Mouse (Mus musculus): ENCODE data around the gene Zfp605.
"Not testable (repeated sequence)": the region's sequence is repeated elsewhere in the genome, so short reads cannot be mapped to it uniquely, and the experiment has no call there.

Gene Zfp605

DNA sequence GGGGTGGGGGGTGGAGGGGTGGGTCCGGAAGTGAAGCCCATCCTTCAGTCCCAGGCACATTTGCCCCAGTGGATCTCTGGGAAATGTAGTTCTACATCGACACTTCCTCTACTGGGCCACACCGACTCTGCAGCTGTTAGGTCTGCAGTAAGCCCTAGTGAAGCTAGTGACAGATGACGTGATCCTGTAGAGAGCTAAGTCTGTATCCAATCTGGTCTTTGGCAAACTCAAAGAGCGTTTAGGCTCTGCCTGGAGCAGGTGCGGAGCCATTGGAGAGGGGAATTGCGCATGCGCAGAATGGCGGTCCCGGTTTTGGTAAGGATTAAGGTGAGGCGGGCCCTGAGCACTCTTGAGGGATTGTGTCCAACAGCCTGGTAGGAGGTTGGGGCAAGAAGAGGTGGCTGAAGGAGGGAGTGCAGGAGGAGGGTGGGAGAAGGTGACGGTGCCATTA is at the start of gene Zfp605:
TSS of gene Zfp605 (plus strand) at position 102 of the 451 bp plus-strand sequence.
- DNase-seq (ENCODE audit: low read depth, low spot score): peak; percentile 72

DNA sequence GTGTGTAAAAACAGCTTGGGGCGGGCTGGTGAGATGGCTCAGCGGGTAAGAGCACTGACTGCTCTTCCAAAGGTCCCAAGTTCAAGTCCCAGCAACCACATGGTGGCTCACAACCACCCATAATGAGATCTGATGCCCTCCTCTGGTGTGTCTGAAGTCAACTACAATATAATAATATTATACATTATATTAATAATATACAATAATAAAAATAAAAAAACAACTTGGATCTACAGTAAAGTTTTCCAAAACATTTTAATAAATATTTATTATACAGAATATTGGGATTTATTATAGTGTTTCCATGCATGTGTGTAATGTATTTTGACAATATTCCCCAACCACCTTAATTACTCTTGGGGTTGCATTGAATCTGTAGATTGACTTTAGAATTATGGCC is 37.5 kb upstream of the Zfp605 start, which contains the start of gene Gm17655:
TSS of gene Gm17655 (minus strand) at position 101 of the 400 bp plus-strand sequence.
- not testable (repeated sequence) for DNase-seq (ENCODE audit: low read depth, low spot score)

DNA sequence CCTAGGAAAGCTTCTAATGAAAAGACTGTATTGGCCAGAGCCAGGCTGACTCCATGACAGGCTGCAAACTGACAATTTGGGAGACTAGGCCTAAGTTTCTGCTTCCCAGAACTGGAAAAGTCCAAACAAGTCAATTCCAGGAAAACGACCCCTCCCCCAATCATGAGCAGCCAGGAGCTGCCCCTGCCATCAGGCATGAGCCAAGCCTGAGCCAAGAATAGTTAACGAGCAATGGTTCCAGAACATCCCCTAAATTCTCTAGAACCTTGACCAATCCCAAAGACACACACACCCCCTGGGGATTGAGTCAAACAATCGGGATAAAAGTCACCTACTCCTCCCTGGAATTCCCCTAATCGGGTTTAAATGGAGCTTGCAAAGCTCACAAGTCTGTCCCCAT is 26.9 kb upstream of the Zfp605 start:
- no peak for DNase-seq (ENCODE audit: low read depth, low spot score)

DNA sequence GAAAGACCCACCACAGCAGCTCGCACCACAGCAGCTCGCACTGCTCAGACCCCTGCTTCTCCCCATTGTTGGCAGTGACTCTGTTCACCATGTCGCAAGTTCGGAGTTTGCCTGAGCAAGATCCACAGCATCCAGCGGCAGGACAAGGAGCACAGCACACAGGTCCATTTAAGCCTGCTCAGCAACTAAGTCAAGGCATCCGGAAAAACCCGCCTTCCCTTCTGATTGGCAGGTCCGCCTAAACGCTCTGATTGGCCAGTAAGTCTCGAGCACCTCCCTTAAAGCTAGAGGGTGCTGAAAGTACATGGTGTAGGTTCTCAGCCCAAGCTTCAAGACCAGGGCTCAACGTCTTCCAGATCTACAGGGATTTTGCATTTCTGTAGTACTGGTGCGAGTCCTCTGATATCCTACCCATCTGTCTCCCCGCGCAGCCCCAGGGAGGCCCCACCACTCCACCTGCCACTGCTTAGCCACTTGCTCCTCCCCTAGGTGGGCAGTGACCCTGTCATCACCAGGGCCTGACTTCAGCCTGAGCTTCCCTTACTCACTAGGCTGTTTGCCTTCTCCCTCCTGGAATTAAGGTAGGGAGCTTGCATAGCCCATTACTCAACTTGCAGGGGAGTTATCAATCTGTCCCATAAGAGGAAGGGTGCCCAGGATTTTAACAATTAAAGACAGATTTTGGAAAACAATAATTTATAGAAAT is 23.6 kb upstream of the Zfp605 start:
- no peak for DNase-seq (ENCODE audit: low read depth, low spot score)

DNA sequence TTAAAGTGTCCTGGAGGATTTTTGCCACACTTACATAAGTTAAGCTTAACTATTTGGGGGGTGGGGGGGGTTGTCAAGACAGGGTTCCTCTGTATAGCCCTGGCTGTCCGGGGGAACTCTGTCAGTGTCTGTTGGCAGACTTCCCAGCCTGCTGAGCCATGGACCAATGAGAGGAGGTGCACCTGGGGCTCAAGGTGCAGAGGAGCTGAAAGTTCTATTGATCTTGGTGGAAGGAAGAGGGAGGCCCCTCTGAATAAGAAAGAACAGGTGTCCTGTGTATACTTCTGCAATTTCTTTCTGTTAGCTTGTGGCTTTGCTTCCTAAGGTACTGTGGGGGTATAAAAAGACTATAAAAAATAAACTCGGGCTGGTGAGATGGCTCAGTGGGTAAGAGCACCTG is 18.3 kb upstream of the Zfp605 start:
- DNase-seq (ENCODE audit: low read depth, low spot score): no peak

DNA sequence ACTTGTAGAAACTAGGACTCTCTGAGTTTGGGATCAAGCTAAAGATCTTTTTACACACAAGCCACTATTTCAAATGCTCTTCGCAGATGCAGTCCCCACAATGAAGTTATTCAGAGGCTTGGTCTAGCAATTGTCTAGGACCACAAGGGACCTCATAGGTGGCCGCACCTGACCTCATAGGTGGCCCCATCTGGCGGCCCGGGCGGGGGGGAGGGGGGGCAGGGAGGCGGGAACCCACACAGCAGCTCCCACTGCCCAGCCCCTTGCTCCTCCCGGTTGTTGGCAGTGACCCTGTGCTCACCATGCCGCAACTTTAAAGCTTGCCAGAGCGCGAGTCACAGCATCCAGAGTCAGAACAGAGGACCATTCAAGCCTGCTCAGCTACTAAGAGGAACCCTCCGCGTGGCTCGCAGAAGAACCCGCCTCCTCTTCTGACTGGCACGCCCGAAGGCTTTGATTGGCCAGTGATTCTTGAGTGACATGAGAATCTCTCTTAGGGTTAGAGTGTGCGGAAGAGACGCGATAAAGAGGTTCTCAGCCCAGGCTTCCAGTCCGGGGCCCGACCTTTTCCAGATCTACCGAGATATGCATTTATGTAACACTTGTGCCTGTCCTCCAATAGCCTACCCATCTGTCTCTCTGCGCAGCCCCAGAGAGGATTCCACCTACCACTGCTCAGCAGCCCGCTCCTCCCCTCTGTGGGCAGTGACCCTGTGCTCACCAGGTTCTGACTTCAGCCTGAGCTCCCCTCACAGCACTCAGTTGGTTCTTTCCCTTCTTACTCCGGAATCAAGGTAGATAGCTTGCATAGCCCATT is 15.7 kb upstream of the Zfp605 start, which contains the start of gene Gm35315:
TSS of gene Gm35315 (minus strand) at position 391 of the 817 bp plus-strand sequence.
- peak; percentile 79 for DNase-seq (ENCODE audit: low read depth, low spot score)

DNA sequence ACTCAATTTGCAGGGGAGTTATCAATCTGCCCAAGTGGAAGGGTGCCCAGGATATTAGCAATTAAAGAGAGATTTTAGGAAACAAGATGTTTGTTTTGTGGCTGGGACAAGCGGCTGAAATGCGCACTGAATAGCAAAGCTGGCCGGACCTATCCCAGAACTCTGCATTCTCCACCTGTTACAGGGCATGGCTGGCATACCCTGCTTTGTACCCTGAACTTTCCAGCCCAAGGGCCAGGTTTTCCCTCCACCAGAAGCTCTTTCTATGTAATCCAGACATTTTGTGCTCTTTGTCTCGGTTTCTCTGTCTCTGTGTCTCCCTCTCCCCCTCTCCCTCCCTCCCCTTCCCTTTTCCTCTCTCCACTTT is 15.1 kb upstream of the Zfp605 start:
- no peak for DNase-seq (ENCODE audit: low read depth, low spot score)

DNA sequence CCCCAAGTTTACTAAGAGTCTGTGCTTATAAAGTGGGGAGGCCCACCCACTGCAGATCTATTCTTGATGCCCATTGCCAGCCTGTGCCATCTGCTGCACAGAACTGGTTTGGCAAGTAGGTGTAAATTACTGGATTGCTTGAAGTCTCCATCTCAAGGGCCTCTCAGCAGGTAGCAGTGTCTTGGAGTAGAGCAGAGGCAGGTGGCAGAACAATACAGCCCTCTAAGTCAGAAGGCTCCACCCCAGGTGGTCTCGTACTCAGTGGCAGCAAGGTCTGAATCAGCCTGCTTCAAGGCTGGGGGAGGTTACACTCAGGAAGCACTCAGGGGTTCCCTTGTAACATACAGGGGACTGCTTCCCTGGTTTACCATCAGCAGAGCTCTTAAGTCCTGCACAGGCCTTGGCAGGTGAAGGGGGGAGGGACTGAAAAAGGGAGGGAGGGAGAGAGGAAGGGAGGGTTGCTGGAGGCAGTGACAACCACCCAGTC is 10.9 kb upstream of the Zfp605 start:
- DNase-seq (ENCODE audit: low read depth, low spot score): peak; percentile 68

DNA sequence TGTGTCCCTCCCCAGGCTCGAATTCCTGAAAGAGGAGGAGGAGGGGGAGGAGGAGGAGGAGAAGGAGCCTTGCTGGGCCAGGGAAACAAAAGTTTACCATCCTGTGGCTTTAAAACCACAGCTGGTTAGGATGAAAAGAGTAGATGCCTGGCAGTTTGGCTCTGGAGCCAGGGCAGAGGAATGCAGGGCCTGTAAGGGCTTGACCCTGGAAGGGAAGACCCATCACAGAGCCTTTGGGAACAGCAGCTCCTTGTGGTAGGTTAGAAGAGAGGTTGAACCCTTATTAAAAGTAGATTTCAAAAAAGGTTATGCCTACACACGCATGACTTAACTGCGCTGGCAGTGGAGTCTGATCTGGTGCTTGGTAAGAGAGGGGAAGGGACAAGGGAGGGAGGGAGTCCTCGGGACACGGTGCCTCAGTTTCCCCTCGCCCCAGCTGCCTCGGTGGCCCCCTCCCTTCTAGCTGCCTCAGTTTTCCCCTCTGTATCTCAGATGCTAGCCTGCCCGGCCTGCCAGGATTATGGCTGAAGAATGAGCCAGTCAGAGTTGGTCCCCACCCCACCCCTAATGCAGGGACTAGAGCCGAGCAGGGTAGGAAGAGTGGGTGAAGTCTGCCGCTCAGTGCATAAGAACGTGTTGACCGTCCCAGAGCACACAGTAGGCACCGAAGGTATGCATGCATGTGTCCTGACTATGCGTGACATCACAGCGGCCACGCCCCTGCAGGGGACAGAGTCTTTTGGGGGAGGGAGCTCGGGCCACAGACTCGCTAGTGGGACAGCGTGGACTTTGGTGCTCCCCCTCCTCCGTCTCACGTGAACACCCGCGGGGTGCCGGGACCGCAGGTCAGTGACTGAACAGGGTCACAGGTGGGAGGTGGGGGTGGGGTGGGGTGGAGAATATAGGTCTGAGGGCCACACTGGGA is 10.0 kb upstream of the Zfp605 start, which contains the start of gene Plcxd1:
TSS of gene Plcxd1 (plus strand) at position 314 of the 925 bp plus-strand sequence.
- DNase-seq (ENCODE audit: low read depth, low spot score): no peak

DNA sequence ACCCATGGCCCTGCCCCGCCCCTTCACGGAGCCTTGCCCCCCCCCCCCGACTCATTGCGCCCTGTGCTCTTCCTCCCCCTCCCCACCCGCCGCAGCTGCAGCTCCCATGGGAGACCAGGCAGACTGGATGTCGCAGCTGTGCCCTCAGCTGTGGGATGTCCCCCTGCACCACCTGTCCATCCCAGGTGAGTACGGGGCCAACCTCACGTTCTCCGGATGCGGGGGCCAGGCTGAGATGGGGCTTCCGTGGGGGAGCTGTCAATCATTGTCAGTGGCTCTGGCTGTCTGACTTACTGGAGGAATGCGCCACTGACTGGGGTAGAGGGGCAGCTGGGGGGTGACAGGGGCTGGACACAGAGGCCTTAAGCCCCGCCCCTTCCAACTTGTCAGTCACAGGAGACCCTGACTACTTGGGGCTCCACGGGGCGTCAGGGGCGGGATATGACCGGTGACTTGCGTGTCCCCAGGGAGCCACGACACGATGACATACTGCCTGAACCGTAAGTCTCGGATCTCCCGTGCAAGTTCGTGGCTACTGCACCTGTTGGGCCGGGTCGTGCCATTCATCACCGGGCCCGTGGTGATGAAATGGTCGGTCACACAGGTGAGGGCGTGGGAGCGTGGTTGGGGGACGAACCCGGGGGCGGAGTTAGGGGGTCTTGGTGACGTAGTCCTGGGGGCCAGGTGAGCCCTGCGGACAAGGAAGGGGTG is 8.8 kb upstream of the Zfp605 start:
- no peak for DNase-seq (ENCODE audit: low read depth, low spot score)

DNA sequence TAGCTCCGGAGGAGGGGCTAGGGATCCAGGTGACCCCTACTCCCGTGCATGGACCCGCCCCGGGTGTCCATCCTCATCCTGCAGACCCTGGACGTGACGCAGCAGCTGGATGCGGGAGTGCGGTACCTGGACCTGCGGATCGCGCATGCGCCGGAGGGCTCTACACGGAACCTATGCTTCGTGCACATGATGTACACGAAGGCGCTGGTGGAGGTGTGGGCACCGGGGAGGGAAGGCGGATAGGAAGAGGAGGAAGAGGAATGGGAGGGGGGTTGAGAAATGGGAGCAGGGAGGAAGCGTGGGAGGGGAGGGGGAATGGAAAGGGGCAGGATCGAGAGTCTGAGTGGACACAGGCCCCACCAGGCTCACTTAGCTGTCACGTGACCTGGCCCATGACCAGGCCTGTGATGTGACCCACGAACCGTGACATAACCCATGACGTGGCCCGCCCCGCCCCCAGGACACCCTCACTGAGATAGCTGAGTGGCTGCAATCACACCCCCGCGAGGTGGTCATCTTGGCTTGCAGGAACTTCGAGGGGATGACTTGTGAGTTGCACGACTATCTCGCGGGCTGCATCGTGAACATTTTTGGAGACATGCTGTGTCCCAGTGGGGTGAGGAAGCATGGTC is 8.1 kb upstream of the Zfp605 start:
- DNase-seq (ENCODE audit: low read depth, low spot score): no peak

DNA sequence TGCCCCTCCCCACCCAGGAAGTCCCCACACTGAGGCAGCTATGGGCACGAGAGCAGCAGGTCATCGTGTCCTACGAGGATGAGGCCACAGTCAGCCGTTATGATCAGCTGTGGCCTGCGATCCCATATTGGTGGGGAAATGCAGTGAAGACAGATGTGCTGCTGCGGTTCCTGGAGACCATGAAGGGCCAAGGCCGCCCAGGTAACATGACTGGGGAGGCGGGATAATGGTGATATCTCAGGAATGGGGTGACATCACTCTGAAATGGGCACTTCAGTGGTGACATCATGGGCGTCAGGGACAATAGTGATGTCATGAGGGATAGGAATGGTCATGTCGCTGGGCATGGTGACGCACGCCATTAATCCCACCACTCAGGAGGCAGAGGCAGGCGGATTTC is 7.5 kb upstream of the Zfp605 start:
- DNase-seq (ENCODE audit: low read depth, low spot score): no peak

DNA sequence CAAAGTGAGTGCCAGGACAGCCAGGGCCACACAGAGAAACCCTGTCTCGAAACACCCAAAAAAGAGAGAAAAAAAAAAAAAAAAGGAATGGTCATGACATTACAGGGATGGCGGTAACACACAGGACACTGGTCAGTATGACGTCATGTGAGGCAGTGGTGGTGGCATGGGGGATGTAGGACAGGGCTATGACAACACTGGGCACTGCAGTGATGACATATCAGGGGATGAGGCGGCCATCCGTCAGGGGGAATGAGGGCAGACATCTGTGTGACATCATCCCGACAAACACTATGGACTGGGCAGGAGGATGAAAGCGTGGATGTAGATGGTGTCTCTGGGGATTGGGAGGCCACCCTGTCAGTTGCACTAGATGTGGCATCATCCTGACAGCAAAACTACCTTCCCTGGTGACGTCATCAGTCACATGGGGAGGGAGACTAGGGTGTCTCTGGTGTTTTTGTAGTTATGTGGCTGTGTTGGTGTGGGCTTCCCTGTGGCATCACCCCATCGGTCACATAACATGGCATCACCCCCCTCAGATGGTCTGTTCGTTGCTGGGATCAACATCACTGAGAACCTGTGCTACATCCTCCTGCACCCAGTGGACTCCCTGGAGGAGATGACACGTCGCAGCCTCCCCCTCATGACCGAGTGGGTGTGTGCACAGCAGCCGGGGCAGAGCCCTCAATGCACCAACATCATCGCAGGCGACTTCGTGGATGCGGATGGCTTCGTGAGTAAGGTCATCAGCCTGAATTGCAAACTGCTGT is 6.9 kb upstream of the Zfp605 start:
- no peak for DNase-seq (ENCODE audit: low read depth, low spot score)

DNA sequence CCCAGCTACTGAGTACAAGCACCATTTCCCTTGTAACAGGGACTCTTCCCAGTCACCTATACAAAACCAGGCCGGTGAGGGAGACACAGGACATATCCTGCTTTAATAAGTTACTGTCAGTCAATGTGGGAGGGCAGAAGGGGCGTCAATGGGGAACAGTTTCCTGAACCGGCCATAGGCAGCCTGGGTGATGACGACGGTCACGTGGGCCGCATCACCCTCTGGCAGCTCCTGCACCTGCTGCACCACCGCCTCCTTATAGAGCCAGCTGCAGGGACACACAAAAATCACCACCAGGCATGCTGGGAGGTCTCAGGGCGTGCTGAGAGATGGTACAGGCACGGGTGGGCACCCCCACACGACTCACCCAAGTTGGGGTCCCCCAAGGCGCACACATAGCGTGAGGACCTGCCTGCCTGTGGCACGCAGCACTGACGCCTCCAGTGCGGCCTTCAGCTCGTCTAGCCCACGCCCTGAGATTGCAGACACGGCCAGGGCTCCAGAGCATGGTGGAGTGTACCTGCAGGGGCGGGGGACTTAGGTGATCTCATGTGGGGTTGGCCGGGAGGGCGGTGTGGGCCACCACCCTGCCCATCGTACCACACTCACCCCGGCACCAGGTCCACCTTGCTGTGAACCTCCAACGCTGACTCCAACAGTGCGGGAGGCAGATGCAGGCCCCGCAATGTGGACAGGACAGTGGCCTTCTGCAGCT is 5.8 kb upstream of the Zfp605 start:
- no peak for DNase-seq (ENCODE audit: low read depth, low spot score)

DNA sequence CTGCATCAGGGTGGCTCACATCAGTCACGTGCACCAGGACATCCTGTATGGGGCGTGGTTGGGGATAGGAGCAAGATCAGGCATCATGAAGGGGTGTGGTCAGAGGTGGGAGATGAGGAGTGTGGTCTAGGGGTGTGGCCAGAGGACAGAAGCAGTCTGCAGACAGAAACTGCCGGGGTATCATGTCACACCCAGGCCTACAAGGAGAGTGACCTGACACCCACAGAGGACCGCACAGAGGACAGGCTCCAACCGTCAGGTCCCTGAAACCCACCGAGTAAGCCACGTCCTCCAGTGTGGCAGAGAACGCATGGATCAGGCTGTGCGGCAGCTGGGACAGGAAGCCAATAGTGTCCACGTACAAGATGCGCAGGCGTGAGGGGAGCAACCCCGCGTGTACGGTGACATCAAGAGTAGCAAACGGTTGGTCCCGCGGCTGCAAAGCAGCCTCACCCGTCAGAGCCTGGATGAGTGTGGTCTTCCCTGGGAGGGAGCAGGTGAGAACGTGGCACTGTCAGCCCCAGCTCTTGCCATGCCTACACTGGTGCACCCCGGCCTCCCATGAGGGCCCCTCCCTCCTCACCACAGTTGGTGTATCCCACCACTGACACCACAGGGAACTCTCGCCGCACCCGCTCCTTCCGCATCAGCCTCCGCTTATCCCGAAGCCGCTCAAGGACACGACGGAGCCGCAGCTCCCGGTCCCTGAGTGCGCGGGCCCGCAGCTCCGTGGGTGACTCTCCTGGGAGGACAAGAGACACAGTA is 5.1 kb upstream of the Zfp605 start:
- DNase-seq (ENCODE audit: low read depth, low spot score): no peak

DNA sequence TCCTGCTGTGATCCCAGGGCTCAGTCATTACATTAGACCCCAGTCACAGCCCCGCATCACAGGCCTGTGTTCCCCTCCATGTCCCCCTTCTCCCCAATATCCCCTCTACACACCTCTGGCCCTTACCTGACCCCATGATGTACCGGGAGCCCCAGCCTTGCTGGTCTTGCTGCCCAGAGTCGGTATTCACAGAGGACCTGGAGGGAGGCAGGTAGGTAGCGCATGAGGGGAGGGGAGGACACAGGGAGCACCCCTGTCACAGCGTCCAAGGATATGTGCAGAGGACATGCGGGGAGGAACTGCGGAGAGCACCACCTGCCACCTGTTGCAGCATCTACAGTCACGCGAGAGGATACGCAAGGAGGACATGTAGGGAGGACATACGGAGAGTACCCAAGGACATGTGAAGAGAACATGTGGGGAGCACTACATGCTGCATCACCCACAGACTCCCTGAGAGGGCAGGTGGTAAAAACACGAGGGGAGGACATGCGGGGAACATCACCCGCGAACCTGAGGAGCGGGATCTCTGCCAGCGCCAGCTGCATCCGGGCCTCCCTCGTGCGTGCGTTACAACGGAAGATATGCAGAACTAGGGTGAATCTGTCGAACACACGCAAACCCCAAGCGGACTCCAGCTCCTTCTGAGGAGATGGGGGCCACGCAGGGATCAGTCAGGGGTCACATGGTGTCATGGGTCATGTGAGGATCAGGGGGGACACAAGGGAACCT is 3.6 kb upstream of the Zfp605 start:
- DNase-seq (ENCODE audit: low read depth, low spot score): no peak

DNA sequence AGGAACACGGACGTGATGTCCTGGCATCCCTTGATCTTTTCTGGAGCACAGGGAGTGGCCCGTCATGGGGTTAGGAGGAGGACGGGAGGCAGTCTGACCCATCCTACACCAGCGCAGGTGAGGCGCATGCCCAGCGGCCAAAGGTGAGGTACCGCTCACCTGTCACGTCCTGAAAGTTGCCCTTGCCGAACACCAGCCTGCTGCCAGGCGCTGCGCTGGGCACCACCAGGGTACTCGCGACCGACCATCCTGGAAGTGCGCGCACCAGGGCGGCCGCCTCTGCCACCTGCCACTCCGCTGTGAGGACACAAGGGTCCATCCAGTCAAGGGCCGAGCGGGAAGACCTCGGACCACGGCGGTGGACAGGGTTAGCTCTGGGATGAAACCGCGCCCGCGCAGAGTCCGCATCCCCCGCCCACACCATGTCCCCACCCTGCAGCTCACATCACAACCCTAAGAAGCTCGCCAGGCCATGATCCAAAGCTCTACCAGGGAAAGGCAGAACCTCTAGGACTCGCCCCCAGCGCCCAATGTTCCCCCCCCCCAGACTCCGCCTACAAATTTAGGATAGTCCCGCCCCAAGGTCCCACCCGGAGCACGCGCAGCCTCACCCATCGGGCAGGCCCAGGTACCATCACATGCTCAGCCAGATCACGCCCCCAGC is 2.9 kb upstream of the Zfp605 start:
- DNase-seq (ENCODE audit: low read depth, low spot score): no peak
